Comparison of ENCODE assay signal across 24 mouse cellular contexts in genomic region chr8:112004754-112005153, GRCm38 (mm10). TPM values are rescaled to one million over a fixed set of nuclear protein-coding genes. Genes with fewer than 3 reads are reported as not detected.
"Had no signal": no experiment of that assay in that cellular context is flagged by ENCODE, and none has a peak within 500 bp of the region (broad histone marks: within the 10 kb centered on the region; RNA-seq: fewer than 3 reads in every experiment).

No protein-coding gene starts in this region.

- H3K4me1 ChIP-seq: hindbrain, embryonic 10.5 days; hindbrain, embryonic 12.5 days; intestine, embryonic 15.5 days; limb, embryonic 10.5 days had no signal

- H3K27me3 ChIP-seq: heart, embryonic 12.5 days; hindbrain, embryonic 12.5 days; intestine, embryonic 15.5 days; limb, embryonic 12.5 days had no signal

- H3K9me3 ChIP-seq: heart, embryonic 10.5 days; heart, embryonic 12.5 days; hindbrain, embryonic 10.5 days; hindbrain, embryonic 12.5 days; intestine, embryonic 15.5 days; limb, embryonic 10.5 days; limb, embryonic 12.5 days had no signal

- H3K27ac ChIP-seq: heart, embryonic 10.5 days; hindbrain, embryonic 10.5 days; hindbrain, embryonic 12.5 days; hindbrain, embryonic 14.5 days; intestine, embryonic 15.5 days; layer of hippocampus, adult 2 months; left cerebral cortex, adult 2 months; limb, embryonic 10.5 days; limb, embryonic 12.5 days had no signal

- DNase-seq: gastrocnemius, postnatal 10 days; gastrocnemius, postnatal 25 days; heart, adult 18-20 months; heart, postnatal 10 days; heart, postnatal 4 days; kidney, adult 18-20 months; kidney, adult 8-10 months; kidney, postnatal 10 days; kidney, postnatal 25 days; kidney, postnatal 4 days had no signal

- H3K4me2 ChIP-seq: heart, embryonic 12.5 days; hindbrain, embryonic 12.5 days; hindbrain, embryonic 14.5 days; intestine, embryonic 15.5 days; limb, embryonic 12.5 days had no signal

- H3K4me3 ChIP-seq: heart, embryonic 10.5 days; heart, embryonic 12.5 days; hindbrain, embryonic 10.5 days; hindbrain, embryonic 12.5 days; intestine, embryonic 15.5 days; layer of hippocampus, adult 2 months; left cerebral cortex, adult 2 months; limb, embryonic 10.5 days; limb, embryonic 12.5 days had no signal

- H3K9ac ChIP-seq: heart, embryonic 12.5 days; hindbrain, embryonic 12.5 days; hindbrain, embryonic 14.5 days; intestine, embryonic 15.5 days; limb, embryonic 12.5 days had no signal

RNA-seq across cellular contexts. Expression of gene Gm6793, which starts 10.1 kb away (rescaled TPM):
- total RNA-seq: gastrocnemius, postnatal 10 days; gastrocnemius, postnatal 25 days; heart, adult 18-20 months; heart, postnatal 25 days; layer of hippocampus, adult 2 months; layer of hippocampus, postnatal 10 days; layer of hippocampus, postnatal 25 days; left cerebral cortex, adult 2 months; left cerebral cortex, postnatal 36 days had no signal
